Mouse (Mus musculus) frontal cortex, postnatal 36 days (tissue): ENCODE data around the gene Cacna1c.

Experiments
- DNase-seq, 2 experiments: peaks; one replicate each; pipeline ENCODE4 v3.0.0; 2022; ENCODE audit warnings: low spot score in 2 of 2

Cacna1c gene

DNA sequence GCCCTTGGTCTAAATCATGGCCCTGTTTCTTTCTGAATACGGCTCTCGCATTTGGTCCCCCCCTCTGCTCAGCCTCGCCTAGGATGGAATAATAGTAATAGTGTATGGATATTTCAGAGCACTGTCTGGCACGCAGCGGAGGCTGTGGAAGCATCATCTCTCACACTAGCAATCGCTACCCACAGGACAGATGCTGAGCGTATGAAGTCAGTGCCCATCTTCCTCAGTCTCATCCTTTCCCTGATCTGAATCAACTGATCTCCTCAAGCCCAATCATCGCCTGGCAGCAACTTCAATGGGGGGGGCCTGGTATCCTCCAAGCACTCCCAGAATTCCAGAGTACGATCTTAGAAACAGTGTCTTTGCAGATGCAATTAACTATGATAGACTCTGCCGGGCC, 518.2 kb downstream of the Cacna1c start:
- DNase-seq = peak; percentile 31 to 45

DNA sequence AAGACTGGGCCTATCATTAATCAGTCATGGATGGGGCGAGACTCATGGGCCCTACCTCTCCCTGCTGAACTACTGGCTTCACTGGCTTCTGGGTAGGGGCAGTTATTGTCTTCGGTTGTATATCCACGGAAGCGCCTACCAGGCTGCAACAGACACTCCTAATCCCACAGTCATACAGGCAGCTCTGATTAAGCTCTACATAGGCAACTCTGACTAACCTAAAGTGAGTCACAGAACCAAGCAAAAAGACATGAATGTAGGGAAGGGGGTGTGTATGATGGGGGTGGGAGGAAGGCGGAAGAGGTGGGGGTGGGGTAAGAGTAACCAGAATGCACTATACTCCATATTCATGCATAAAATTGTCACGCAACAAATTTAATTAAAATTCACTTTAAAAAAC, 518.9 kb downstream of the Cacna1c start:
- no peak for DNase-seq

DNA sequence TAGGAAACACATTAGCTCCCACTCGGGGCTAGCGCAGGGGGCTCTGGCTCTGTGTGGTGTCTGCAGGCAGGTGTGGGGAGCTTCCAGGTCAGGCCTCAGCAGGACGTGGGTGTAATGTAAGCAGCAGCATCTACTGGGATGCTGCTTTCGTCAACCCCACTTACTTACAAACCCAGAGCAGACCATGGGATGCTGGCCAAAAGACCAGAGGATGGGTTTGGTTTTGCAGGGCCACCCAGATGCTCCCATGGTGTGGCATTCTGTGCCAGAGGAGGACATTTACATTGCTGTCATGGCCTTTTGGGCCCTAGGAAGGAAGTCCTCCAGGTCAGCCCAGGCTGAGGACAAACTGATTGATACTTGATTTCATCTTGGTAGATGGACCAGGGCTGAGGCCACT, 521.4 kb downstream of the Cacna1c start:
- no peak for DNase-seq

DNA sequence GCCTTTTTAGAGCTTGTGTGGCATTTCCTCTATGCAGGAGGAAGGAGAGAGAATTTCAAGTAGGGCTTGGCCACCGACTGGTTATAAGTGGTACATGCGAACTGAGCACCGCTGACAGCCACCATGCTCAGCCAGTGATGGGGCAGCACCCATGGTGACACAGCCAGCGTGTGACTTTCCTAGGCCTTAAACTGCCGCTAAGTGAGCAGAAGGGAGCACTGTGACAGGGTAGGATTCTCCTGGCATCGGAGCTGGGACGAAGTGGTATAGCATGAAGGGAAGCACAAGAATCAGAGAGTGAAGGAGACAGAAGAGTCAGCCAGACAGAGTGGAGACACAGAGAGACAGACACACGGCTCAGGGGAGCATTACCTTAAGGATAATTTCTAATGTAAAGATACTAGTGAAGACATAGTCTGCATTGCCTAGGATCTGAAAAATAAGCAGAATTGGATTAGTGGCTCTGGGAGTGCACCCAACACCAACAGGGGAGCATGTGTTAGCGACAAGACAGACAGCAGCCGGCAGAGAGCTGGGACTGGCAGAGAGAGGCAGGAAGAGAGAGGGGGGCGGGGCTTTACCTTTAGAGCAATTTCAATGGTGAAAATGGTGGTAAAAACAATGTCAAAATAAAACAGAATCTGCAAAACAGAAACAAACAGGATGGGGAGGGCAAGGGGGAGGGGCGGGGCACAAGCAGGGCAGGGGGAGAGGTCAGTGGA, 522.1 kb downstream of the Cacna1c start:
- no peak for DNase-seq

DNA sequence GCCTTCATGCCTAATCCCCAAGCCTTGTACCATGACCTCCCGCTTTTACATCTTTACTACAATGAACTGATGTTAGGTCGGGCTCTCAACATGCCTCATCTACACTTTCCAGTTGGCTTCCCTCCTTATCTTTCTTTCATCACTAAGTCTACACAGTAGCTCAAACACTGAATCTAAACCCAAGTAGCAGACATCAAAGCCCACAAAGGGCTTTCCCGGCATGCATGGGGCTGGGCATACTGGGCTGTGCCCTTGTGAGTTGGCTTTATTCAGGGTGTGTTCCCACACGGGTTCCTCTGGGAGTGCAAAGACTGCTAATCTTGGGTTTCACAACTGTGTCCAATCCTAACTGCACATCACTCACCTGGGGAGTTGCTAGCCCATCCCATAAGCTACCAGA, 542.9 kb downstream of the Cacna1c start:
- DNase-seq = no peak

DNA sequence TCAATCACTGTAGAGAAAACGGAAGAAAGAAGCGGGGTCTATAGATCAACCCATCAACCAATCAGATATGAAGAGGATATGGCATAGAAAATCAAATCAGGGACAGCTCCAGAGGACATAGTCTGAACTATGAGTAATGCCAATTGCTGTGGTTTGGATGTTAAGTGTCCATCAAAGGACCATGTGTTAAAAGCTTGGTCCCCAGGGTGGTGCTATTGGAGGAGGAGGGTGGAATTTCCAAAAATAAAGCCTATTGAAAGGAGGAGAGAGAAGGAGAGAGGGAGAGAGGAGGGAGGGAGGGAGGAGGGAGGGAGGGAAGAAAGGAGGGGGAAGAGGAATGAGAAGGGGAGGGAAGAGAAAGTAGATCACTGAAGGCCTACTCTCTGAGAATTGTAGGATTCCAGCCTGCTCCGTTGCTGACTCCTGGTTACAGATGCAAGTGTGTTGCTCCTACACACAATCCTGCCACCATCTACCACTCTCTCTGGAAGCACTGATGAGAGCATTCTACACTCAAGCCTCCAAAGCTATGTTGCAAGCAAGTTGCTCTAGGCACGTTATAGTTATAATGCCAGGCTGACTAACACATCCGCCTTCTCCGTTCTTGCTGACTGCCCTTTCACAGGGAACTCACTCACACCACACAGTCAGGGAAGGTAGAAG, 547.0 kb downstream of the Cacna1c start:
- peak in 1 of 2 experiments; percentile 11 for DNase-seq

DNA sequence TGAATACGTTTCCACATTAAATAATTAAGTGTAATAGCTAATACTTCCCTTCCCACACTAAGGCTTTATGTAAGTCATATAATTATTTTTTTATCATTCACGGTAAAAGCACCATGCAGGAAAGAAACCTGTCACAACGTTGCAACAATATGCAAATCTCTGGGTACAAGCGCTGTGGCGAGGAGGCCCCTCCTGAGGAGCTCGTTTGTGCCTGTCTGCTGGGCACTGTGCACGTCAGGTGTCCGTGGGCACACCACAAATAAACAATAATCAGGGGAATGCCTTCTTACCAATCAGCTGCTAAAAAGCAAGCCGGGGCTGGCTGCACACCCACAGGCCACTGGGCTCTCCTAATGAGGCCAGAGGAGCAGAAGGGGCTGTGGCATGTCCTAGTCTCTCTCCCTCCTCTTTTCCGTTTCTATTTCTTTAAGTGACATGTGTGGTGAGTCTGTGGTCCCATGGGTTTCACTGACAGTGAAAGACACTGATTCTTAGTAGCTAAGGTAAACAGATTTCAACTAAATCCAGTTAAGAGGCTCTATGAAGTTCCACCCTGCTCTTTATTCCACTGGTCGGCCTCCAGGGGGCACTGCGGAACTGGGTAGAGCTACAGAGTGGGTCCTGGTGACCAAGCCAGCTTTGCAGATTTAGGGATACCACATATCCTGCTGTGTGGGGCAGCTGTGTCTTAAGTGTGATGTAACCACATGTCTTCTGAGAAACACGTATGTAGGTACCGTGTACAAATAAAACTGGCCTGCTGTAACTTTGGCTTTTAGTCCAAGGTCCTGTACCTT, 549.8 kb downstream of the Cacna1c start:
- peak; percentile 59 to 81 for DNase-seq

DNA sequence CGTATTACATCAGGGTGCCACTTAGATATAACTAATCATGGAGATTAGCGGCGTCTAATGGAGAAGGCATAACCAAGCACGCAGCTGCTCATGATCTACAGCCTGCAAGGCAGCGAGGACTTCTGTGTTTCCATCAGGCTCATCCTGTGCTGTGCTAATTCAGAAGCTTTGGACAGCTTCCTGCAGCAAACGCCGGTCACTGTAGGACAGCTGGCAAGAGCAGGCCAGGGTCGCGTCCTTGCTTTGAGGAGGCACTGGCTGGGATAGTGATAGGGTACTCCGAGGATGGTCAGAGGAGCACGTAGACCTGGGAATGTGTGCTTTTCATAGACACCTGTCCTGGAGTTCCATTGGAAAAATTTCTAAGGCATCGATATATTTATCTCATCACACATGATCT, 551.4 kb downstream of the Cacna1c start:
- DNase-seq = no peak

DNA sequence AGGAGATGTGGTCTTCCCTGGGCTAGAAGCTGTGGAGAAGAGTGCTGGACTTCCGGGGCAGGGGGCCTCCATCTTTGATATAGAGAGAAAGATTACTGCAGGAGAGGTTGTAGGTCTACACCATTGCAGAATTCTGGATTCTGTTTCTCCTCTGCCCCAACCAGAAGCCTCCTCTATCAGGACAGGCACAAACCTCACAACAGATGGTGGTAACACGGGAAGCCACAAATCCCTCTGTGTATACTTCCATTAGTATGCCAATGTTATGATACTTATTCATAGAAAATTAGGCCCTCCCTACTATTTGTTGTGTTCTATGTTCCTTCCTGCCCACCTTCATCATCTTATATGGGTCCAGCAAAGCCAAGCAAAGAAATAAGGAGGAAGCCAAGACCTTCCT, 552.7 kb downstream of the Cacna1c start:
- DNase-seq = no peak

DNA sequence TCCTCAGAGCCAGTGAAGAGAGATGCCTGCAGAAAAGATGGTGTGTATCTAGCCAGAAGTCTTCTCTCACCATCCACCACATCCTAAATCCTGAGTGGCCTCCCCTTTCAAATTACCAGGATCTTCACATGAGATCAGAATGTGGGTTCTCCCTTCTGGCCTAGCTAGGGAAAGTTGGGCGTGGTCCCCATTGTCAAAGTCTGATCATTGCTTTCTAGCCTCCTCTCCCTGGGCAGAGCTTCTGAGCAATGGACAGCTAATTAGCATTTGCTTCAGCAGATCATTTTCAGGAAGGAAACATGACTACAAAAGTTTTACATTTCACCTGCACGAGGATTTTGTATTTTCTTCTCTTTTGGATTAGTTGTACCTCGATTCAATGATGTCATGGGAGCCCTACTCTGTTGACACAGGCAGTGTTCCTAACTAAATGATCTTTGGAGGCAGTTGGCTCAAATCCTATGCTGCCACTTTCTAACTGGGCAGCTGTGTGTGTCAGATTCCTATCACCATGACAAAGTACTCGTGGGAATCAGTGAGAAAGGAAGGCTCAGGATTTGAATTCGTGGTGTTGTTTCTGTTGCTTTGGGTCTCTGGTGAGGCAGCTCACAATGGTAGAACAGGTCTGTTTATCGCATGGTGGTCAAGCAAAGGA, 554.4 kb downstream of the Cacna1c start:
- no peak for DNase-seq

DNA sequence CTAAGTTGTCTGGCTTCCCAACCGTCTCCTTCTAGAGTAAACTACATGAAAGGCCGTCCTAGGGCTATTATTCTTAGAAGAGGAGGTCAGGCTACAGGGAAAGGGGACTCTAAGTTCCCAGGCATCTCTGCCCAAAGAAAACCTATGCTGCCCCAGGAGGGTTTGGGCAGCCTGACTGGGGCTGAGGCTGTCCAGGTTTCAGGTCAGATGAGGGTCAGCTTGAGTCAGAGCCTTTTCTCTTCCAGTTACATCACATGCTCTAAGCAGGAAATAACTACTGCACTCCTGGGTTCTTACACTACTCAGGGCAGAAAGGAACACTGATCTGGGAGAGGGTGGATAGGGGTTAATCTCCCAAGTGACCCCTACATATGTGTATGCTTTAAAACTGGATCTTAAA, 556.4 kb downstream of the Cacna1c start:
- DNase-seq = no peak

DNA sequence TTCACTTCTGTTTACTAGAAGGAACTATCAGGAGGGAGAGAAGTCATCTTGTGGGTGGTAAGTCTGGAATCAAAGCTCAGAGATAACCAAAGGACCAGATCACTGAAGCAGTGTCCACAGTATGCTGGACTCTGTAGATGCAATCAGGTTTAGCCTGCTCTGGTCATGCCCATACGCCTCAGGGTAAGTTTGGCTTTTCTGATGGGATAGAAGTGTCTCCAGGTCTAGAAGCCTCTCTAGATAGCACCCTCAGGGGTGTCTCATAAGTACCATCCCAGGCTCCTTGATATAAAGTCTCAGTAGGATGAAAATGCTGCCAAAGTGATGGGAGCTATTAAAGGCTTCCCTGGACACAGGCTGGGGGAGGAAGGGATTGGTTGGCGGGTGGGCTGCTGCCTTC, 557.3 kb downstream of the Cacna1c start:
- no peak for DNase-seq

DNA sequence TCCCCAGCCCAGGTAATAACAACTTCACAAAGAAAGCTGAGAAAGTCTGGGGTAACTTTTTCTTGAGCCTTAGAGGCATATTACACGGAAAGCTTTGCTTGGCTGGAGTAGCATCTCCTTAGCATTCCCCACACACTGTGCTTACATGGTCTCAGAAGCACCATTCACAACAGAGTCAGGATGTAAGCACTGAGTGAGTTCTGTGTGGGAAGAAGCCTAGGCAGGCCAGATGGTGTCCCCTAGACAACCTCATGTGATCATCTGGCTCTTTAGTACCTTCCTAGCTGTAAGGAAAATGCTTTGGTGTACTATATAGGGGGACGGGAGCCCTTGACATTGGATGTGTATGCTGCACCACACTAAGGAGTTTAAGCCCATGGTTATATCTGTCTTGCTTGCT, 563.7 kb downstream of the Cacna1c start:
- peak in 1 of 2 experiments; percentile 31 for DNase-seq

DNA sequence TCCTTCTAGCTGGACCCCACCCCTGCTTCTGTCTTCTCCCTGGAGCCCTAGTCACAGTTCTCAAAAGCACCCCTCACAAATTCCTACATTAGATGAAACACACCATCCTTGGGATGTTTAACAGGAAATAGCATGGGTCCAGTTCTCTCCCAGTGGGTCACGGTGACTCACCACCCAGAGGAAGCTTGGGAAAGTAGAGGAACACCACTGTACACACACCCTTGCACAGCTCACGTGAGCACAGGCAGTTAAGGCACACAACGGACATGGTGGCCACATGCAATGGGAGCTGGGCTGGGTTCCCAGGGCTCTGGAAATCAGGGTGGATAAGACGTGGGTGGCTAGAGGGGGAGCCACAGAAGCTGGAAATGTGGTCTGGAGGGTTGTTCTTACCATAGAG, 566.2 kb downstream of the Cacna1c start:
- DNase-seq = no peak

DNA sequence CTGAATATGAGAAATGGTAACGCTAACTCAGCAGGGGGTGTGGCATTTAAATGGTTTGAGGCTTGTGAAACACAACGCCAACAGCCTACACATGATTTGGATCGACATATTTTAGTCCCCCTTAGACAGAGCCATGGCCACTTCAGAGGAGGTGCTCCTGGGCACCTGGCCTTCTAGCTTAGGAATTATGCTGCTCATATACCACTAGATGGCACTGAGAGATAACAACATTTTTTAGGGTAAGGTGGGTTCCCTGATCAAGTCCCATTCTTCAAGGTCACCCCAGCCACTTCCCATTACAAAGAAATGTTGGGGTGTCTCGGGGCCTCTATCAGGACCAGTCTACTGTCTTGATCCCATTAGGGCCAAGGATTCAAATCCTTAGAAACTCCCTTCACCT, 570.0 kb downstream of the Cacna1c start:
- DNase-seq = peak in 1 of 2 experiments; percentile 23

DNA sequence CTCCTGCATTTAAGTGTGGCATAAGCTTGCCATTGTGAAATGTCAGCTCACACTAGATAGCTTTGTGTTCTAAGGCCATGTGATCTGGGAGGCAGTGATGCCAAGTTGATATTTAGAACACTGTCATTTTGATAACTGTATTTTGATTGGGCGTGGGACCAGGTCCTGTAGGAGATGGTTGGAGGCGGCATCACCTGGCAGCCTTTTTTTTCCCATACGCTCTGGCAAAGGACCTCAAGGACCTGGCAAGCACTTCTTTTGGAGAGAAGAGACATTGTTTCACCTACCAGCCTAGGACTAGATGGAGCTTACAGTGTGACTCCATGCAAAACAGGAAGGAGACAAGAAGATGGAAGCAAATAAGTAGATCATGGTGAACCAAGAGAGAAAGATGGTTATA, 572.6 kb downstream of the Cacna1c start:
- no peak for DNase-seq

DNA sequence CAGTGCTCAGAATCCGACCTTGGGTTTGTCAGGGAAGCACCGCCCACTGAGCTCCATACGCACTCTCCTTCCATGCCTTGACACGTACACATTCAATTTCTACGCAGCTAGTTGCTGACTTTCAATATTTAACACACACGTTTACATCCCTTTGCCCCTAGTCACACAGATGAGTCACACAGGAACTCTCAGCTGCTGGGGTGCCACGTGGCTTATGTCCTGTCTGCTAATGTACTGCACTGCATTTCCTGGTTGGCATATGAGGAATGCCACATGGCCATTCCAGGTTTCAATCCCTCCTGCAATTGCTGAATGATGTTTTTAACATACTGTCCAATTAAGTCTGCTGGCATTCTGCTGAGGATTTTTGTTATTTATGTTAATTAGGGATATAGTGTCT, 574.4 kb downstream of the Cacna1c start:
- DNase-seq = no peak

DNA sequence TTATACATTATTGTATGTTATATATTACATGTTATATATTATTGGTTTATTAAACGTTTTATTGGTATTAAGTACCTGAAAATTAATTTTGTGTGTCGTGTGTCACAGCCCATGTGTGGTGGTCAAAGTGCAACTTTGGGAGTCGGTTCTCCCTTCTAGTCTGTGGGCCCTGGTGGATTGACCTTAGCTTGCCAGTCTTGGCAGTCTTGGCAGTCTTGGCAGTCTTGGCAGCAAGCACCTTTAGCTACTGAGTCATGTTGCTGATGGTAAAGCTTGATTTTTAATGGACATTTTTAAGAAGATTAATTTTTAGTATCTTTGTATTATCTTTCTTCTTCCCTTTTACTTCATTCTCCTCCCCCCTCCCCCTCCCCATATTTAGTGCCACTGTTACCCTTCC, 574.8 kb downstream of the Cacna1c start:
- no peak for DNase-seq

DNA sequence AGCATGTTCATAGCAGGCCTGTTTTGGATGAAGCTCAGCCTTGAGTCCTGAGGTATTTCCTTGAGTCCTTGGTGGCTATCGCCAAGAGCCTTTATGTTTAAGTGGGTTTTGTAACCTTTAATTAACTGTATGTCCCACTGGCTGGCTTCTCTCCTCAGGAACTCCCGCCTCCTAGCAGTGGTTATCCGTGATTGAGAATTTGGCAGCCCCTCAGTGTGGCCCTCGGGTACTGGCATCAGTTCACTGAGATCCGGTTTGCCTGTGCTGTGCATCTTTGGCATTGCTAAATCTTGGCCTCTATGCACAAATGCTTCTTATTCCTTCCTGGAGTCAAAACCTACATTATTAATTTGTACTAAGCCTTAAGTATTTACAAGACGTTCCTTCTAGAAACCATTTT, 587.3 kb downstream of the Cacna1c start:
- no peak for DNase-seq

DNA sequence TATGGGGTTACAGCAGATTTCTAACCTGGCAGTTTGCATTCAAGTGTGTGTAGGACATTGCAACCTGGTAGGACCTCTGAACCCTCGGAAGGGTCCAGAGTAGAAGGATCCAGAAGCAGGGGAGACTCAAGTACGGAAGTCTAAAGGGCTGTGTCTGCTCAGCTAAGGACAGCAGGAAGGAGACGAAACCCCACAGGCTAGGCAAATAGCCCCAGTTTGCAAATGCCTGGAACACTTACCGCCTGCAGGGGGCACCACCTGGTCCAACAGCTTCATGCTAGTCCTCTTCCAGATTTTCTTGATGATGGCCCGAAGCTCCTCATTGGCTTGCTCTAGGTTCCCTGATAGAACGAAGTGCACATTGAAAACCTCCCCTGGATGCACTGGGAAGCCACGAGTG, 590.2 kb downstream of the Cacna1c start:
- DNase-seq = no peak

DNA sequence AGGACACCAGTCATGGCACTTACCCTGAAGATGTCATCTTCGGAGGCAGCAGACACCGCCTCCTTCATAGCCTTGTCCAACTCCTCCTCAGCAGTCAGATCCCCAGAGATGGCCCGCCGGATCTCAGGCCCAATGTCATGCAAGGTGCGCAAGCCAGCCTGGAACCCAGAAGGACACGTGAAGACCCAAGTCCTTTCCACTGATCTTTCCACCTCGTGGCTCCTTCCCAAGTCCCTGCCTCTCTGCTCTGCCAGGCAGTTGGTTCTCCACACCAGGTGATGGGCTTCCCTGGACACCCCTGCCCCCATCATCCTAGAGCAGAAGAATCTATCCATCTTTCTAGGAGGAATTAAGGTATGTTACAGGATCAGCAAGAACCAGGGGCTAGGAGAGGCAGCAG, 592.4 kb downstream of the Cacna1c start:
- no peak for DNase-seq

DNA sequence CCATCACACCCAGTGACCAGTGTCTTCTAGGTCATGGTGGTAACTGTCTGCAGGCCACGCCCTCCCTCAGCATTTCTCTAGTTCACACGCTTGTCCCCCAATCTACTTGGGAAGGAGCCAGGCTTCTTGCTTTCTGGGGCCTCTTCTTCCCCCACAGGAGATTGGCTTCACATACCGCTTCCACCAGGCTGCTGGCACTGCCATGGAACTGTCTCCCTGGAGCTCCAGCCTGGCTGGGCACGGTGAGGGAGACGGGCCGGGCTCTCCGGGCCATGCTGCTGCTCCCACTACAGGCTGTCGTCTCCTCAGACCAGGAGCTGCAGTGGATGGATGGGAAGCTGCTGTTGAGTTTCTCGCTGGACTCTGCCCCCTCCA, 600.5 kb downstream of the Cacna1c start:
- DNase-seq = no peak
